Mouse (Mus musculus): ENCODE results near the gene Atg5.
A peak's percentile ranks its signal among the peaks of the same experiment; 100 is the strongest.

Gene Atg5

GRCm38 (mm10) chr10:44400119-44400518, 132.0 kb downstream of the Atg5 start:
- DNase-seq: no peak

GRCm38 (mm10) chr10:44400602-44401001, 132.4 kb downstream of the Atg5 start:
- no peak for DNase-seq

DNA sequence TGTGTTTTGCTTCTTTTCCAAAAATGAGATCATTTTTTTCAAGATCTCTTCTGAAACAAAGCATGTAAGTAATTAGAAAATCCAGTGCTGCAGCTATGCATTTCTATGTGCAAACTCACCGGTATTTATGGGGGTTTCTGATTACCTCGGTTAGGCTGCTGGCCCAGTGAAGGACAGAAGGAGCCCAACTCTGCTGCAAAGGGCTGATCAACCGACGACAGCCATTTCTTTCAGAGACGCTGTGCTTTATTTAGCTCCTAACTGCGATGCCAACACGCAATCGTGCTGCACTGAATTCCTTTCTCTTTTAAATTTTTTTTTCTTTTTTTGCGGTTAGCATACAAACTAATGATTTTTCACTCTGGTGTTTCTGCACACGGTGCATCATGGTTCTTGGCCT, 133.4 kb downstream of the Atg5 start:
- DNase-seq: no peak

- peak; percentile 24 for DNase-seq
Measured at GRCm38 (mm10) chr10:44403415-44403814, 135.3 kb downstream of the Atg5 start.

- no peak for DNase-seq
Measured at GRCm38 (mm10) chr10:44409054-44409453, 140.9 kb downstream of the Atg5 start.

DNA sequence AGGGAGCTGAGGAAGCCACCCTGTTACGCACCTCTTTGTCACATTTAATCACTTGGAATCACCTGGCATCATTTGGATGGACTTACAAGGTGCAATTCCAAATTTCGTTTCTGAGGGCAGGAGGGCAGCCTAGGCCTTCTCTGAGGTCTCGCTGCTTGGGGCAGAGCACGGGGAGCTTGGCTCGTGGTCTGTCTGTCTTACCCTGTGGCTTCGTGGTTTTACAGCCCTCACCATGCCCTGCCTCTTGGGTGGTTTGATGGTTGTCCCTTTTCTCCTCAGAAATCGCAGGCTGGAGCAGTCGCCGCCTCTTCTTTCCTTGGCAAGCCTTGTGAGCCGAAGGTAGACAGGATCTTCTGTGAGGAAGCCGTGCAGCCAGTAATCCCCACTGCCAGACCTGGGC, 141.8 kb downstream of the Atg5 start:
- no peak for DNase-seq
